Comparison of ENCODE assay signal across 28 mouse cellular contexts in the genomic region with DNA sequence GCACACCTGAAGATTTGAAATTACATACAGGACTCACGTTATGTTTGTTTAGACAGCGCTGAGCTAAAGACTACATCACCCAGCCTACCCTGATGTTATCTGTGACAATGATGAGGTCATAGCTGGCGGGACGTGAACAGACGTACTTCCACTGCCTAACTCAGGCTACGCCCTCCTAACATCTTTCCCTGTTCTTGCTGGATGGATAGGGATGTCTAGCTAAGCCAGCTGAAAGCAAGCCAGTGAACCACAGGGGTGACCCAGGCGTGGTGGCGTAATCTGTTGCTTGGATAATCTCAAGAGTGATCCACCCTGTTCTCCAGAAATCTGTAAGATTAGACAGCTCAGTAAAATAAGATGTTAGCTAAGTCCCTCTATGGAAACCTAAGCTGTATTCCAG. TPM values are rescaled to one million over a fixed set of nuclear protein-coding genes. Genes with fewer than 3 reads are reported as not detected.
A peak's percentile ranks its signal among the peaks of the same experiment; 100 is the strongest.
DNase-seq lines count a peak whose midpoint lies in the region; ATAC-seq and TF ChIP-seq lines count a peak whose summit lies in the region.
"Had no signal": no experiment of that assay in that cellular context is flagged by ENCODE, and none has a peak within 500 bp of the region (broad histone marks: within the 10 kb centered on the region; RNA-seq: fewer than 3 reads in every experiment).

No protein-coding gene starts in this region.

- TF ChIP-seq CTCF in liver, postnatal 0 days (IDR thresholded peaks at IDR 0.05; ENCODE audit: low read depth), result no peak

- no peak for ATAC-seq in heart, embryonic 12.5 days (ENCODE audit: insufficient number of reproducible peaks, low FRiP score)
- no peak for ATAC-seq in liver, postnatal 0 days
- ATAC-seq: CD4-positive, CD25-positive, alpha-beta regulatory T cell, adult 4 months; forebrain, embryonic 13.5 days; midbrain, embryonic 15.5 days; Patski had no signal

- no peak overlapping the region for H3K9ac ChIP-seq in heart, embryonic 12.5 days
- no peak overlapping the region for H3K9ac ChIP-seq in liver, postnatal 0 days (replicated peaks)
- H3K9ac ChIP-seq: forebrain, embryonic 13.5 days; heart, embryonic 15.5 days; hindbrain, embryonic 15.5 days; limb, embryonic 15.5 days; liver, embryonic 14.5 days; lung, embryonic 15.5 days; midbrain, embryonic 15.5 days; neural tube, embryonic 13.5 days had no signal

- WGBS in heart, embryonic 12.5 days, result 69% methylated on average over 8 of the region's 8 CpGs
- 75% methylated on average over 8 of the region's 8 CpGs for WGBS in liver, postnatal 0 days (ENCODE audit: insufficient replicate concordance)

- no peak for TF ChIP-seq EP300 in liver, postnatal 0 days (IDR thresholded peaks at IDR 0.05; ENCODE audit: low read depth)

- H3K9me3 ChIP-seq in heart, embryonic 12.5 days (replicated peaks), result no peaks in the 10 kb centered on the region
- H3K9me3 ChIP-seq in liver, postnatal 0 days (ENCODE audit: low read length), result no peaks in the 10 kb centered on the region
- H3K9me3 ChIP-seq: forebrain, embryonic 13.5 days; heart, embryonic 15.5 days; hindbrain, embryonic 15.5 days; limb, embryonic 15.5 days; lung, embryonic 15.5 days; megakaryocyte, embryonic 14.5 days; midbrain, embryonic 15.5 days; neural tube, embryonic 13.5 days had no signal

- H3K27ac ChIP-seq in heart, embryonic 12.5 days (ENCODE audit: poor library complexity, severe bottlenecking), result no peak overlapping the region
- H3K27ac ChIP-seq in brown adipose tissue, adult 24 weeks (replicated peaks; ENCODE audit: low read depth, low read length), result peak overlapping the region; percentile 67
- no peak overlapping the region for H3K27ac ChIP-seq in liver, postnatal 0 days (ENCODE audit: low read depth)
- H3K27ac ChIP-seq: forebrain, embryonic 13.5 days; heart, embryonic 15.5 days; hindbrain, embryonic 15.5 days; kidney, postnatal 0 days; limb, embryonic 15.5 days; liver, embryonic 14.5 days; lung, embryonic 15.5 days; midbrain, embryonic 15.5 days; neural tube, embryonic 13.5 days; stomach, postnatal 0 days had no signal

- no peaks in the 10 kb centered on the region for H3K27me3 ChIP-seq in heart, embryonic 12.5 days (replicated peaks)
- H3K27me3 ChIP-seq in liver, postnatal 0 days (ENCODE audit: insufficient read depth, low read length), result no peaks in the 10 kb centered on the region
- H3K27me3 ChIP-seq: heart, embryonic 15.5 days; hindbrain, embryonic 15.5 days; limb, embryonic 15.5 days; lung, embryonic 15.5 days; midbrain, embryonic 15.5 days; neural tube, embryonic 13.5 days; Patski had no signal

- H3K36me3 ChIP-seq in heart, embryonic 12.5 days, result no peaks in the 10 kb centered on the region
- H3K36me3 ChIP-seq in liver, postnatal 0 days (replicated peaks; ENCODE audit: insufficient read depth, low read length), result no peaks in the 10 kb centered on the region
- H3K36me3 ChIP-seq: heart, embryonic 15.5 days; hindbrain, embryonic 15.5 days; limb, embryonic 15.5 days; lung, embryonic 15.5 days; midbrain, embryonic 15.5 days; neural tube, embryonic 13.5 days had no signal

- H3K4me3 ChIP-seq in heart, embryonic 12.5 days, result no peak overlapping the region
- no peak overlapping the region for H3K4me3 ChIP-seq in brown adipose tissue, adult 24 weeks (ENCODE audit: insufficient read depth, low read depth, low read length)
- no peak overlapping the region for H3K4me3 ChIP-seq in liver, postnatal 0 days (ENCODE audit: low read depth, low read length)
- H3K4me3 ChIP-seq: forebrain, embryonic 13.5 days; heart, embryonic 15.5 days; hindbrain, embryonic 15.5 days; limb, embryonic 15.5 days; lung, embryonic 15.5 days; megakaryocyte, embryonic 14.5 days; midbrain, embryonic 15.5 days; neural tube, embryonic 13.5 days had no signal

- H3K4me2 ChIP-seq in heart, embryonic 12.5 days, result no peak overlapping the region
- no peak overlapping the region for H3K4me2 ChIP-seq in liver, postnatal 0 days (ENCODE audit: low read depth, low read length)
- H3K4me2 ChIP-seq: forebrain, embryonic 13.5 days; heart, embryonic 15.5 days; hindbrain, embryonic 15.5 days; limb, embryonic 15.5 days; lung, embryonic 15.5 days; midbrain, embryonic 15.5 days; neural tube, embryonic 13.5 days had no signal

- peaks cover 21% of the 10 kb centered on the region for H3K4me1 ChIP-seq in heart, embryonic 12.5 days (replicated peaks)
- H3K4me1 ChIP-seq in brown adipose tissue, adult 24 weeks (ENCODE audit: control insufficient read depth, insufficient read depth, insufficient read length, low read length), result peaks cover 60% of the 10 kb centered on the region
- H3K4me1 ChIP-seq in liver, postnatal 0 days (ENCODE audit: insufficient read depth), result no peaks in the 10 kb centered on the region
- H3K4me1 ChIP-seq: hindbrain, embryonic 15.5 days; limb, embryonic 15.5 days; midbrain, embryonic 15.5 days had no signal

- peak; percentile 57 for DNase-seq in adrenal gland, postnatal 14 days
- DNase-seq in adrenal gland, postnatal 4 days (ENCODE audit: low spot score in 2 of 2), result no peak
- peak; percentile 22 for DNase-seq in heart, adult 8-10 months (ENCODE audit: low spot score)
- DNase-seq in skeletal muscle tissue, adult 2 months (ENCODE audit: low read depth, low spot score), result peak; percentile 72
- DNase-seq in liver, postnatal 0 days, result no peak
- DNase-seq: cerebellum, adult 11-12 months; cerebellum, postnatal 14 days; kidney, adult 2 months; left cerebral cortex, postnatal 4 days; lung, postnatal 36 days; right cerebral cortex, adult 18-20 months; thymus, adult 2 months; thymus, postnatal 4 days had no signal

RNA-seq across cellular contexts. Expression of a gene that starts 25.6 kb away (rescaled TPM):
- total RNA-seq in adrenal gland, postnatal 14 days (2021), result 19.5 and 25.9 TPM in 2 replicates
- total RNA-seq in adrenal gland, postnatal 4 days (2021), result 10 to 100 TPM; 31.2 to 47.6 TPM
- 1 to 10 TPM; 4.6 to 6.7 (median 5.6) TPM for total RNA-seq in heart, adult 8-10 months (2022)
- polyA plus RNA-seq in heart, embryonic 12.5 days (2016; fragmentation: Nextera tagmentation; extraction: Ambion mirVana), result 12.6 and 13.4 TPM in 2 replicates
- 14.1 and 14.8 TPM in 2 replicates for polyA plus RNA-seq in brown adipose tissue, adult 24 weeks (2012; ENCODE audit: insufficient read depth, insufficient read length, missing spikeins)
- 0.57 and 0.74 TPM in 2 replicates for polyA plus RNA-seq in liver, postnatal 0 days (2015; fragmentation: Nextera tagmentation; extraction: Ambion mirVana)

Comparison
In these comparisons a context has a peak if more than half of its experiments do, and no peak if none do; other contexts are left out.
1. DNase-seq: peak in adrenal gland, postnatal 14 days (single experiment), heart, adult 8-10 months (single experiment) and skeletal muscle tissue, adult 2 months (single experiment); none in adrenal gland, postnatal 4 days (0 of 2) and liver, postnatal 0 days (single experiment).